Mouse (Mus musculus) heart, postnatal 25 days (tissue): ENCODE data around the gene Syt11. TPM values are rescaled to one million over a fixed set of nuclear protein-coding genes. Genes with fewer than 3 reads are reported as not detected.
A peak's percentile ranks its signal among the peaks of the same experiment; 100 is the strongest.
"Not testable (repeated sequence)": the region's sequence is repeated elsewhere in the genome, so short reads cannot be mapped to it uniquely, and the experiment has no call there.

Experiments
- DNase-seq: peaks from one replicate; pipeline ENCODE4 v3.0.0; 2022; ENCODE audit warnings: low spot score
- intact Hi-C: fragments of 180-260 bp; cut with DNase I; formaldehyde crosslinking; loops from one replicate; pipeline ENCODE4 v1.15.1; 2025
- total RNA-seq, 2 experiments: library from RNA; stranded (reverse); gene quantifications; 2 replicates each; pipeline ENCODE4 v1.2.3; 2021

The Syt11 gene
- total RNA-seq, 2 experiments from 2014 or later: 3.8 to 7.3 TPM

DNA sequence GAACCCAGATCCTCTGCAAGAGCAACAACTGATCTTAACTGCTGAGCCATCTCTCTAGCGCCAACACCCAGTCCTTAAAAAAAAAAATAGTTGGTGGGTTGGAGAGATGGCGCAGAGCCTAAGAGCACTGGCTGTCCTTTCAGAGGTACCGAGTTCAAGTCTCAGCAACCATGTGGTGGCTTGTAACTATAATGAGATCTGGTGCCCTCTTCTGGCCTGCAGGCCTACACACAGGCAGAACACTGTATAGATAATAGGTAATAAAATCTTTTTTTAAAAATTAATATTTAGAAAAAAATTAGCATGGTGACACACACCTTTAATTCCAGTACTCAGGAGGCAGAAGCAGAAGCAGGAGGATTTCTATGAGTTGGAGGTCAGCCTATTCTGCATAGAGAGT is 34.8 kb downstream of the Syt11 start:
- no peak for DNase-seq
- intact Hi-C loops: no loop called here

DNA sequence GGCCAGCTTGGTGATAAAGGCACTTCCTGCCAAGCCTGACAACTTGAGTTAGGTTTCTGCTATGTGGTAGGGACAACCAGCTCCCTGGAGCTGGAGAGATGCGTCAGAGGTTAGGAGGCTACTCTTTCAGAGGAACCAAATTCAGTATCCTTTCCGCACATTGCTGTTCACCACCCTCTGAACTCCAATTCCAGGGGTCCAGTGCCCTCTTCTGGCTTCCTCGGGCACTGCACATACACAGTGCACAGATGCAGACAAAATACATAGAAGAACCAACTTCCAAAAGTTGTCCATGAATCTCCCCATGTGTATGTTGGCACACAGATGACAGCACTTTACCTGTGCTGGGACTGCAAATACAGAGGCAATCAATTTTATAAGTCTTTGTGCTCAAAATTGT is 36.3 kb downstream of the Syt11 start:
- intact Hi-C loops: loop anchor here (1.0 to 5.0 kb wide), 3 partner anchors 60 to 146 kb away; partner anchors contain the start of gene Arhgef2
- peak; percentile 13 for DNase-seq

DNA sequence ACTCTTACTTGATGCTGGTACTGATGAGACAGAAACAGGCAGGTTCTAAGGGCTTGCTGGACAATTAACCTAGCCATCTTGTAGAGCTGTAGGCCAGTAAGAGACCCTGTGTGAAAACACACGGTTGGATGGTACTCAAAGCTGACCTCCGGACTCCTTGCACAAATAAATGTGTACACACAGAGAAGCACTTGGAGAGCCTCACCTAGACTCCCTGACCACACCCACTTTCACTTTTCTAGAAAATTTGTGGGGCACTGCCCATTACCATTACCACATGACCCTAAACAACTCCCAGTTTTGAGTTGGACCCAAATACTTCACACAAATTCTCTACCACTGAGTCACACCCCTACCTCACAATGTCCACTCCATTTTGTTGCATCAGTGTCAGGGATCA is 38.4 kb downstream of the Syt11 start:
- intact Hi-C loops: loop anchor here (5.0 kb wide), 1 partner anchor 129 kb away; the partner anchor contains the start of gene Arhgef2
- no peak for DNase-seq

DNA sequence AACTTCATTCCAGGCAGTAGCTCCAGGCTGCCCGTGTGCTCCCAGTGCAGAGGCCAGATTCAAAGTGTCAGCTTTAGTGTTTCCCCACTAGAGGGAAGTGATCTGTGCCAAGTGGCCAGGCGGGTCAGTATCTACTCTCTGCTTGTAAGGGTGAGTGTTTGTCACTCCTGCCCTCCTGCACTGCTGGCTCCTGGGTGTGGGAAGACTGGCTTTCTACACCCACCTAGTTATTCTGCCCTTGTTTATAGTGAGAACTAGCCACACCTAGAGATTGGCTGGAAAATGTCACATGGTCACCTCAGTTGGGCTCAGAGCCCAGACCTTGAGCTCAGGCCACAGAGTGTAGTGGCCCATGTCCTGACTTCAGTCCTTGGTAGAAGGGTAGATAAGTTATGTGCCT is 55.9 kb downstream of the Syt11 start:
- intact Hi-C loops: loop anchor here (2.0 kb wide), 1 partner anchor 32 kb away; no protein-coding TSS in a partner anchor
- peak; percentile 55 for DNase-seq

DNA sequence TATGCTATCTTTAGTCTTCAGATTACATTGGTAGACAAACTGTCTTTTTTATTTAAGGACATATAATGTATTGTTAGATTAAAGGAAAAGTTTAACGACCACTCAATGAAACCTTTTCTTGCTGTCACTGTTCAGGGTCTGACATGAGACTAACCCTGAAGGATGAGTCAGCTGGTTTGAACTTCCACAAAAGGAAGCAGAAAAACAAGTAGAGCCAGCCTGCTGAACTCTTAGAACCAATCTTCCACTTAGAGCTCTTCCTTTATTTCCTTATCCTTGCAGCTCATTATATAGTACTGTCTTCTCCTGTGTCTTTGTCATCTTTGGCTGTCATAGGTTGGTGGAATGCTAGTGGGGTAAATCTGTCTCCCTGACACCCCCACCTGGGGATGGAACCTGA is 57.1 kb downstream of the Syt11 start:
- no peak for DNase-seq
- intact Hi-C loops: loop anchor here (2.0 kb wide), 1 partner anchor 31 kb away; no protein-coding TSS in a partner anchor

DNA sequence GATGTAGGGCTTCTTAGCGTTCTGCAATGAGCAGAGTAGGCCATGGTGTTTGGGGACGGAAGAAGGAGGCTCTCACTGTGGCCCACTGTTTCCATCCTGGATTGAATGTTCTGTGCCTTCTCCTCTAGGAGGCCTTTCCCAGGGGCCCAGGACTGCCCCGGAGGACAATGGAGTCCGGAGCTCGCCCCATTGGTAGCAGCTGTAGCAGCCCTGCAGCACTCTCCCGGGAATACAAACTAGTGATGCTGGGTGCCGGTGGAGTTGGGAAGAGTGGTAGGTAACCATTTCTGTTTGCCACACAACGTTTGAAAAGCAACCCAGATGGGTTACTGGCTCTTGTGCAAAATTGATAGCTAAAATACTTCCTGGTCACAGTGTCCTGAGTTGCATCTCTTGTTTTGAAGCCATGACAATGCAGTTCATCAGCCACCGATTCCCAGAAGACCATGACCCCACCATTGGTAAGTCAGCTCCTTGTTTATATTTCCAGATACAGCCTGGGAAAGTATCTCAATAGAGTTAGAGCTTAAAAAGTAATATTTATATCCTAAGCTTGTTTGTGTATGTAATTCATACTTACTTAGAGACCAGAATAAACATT is 57.7 kb downstream of the Syt11 start:
- DNase-seq: peak; percentile 20

DNA sequence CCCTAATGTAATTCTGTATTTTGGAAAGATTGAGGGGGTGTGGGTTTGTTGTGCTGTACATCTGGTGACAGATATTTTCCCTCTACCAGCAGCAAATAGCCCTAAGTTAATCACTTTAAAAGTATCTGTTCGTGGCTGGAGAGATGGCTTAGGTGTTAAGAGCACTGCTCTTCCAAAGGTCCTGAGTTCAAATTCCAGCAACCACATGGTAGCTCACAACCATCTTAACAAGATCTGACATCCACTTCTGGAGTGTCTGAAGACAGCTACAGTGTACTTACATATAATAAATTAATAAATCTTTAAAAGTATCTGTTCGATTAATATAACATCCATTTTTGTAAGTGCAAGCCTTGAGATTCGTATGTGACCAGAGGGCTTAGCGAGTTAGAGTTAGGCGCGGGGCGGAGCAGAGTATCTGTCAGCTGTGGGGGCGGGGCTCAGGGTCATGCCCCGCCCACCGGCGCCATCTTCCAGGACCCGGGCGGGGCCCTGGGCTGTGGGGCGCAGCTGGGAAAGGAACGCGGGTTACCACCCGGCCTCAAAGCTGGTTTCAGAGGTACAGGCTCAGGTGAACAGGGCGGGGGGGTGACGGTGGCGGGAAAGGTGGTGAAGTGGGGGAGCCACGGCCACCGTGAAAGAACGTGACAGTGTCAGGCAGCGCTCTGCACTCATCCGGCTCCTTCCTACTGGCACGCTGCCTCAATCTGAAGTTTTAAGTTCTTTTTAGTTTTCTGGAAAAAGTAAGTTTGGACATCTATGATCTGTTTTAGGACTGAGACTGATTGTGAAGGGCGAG is 58.4 kb downstream of the Syt11 start, which contains the start of gene Rit1:
Rit1 (plus strand) TSS at position 440 of the 799 bp plus-strand sequence.
- intact Hi-C loops: no loop called here
- peak; percentile 72 for DNase-seq

More for the DNA sequence above, 57.7 kb downstream of the Syt11 start:
- intact Hi-C loops: no loop called here

DNA sequence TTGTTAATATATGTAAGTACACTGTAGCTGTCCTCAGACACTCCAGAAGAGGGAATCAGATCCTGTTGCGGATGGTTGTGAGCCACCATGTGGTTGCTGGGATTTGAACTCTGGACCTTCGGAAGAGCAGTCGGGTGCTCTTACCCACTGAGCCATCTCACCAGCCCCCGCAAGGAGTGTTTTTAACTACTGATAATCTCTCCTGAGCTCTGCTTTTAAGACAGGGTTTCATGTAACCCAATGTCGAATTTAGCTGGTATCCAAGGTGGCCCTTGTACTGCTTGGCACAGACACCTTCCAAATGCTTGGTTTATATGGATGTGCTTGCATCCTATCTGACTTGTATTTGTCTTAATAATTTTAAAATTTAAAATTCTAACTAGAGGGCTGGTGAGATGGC is 59.2 kb downstream of the Syt11 start:
- intact Hi-C loops, DNase-seq: not testable (repeated sequence)

DNA sequence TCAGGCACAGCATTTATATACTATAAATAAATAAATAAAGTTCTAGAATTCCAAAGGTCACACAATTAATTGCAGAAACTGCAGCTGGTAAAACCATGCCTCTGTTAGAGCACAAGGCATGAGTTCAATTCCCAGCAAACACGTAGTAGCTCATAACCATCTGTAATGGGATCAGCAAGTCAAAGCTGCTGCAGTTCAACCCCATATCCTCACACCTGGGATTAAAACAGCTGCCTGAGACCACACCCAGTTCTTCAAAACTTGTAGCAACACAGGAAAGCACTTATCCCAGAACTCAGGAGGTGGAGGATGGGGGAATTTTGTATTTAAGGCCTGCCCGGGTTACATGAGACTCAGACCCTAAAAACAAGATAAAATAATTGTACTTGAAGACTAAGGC is 60.2 kb downstream of the Syt11 start:
- no peak for DNase-seq
- intact Hi-C loops: no loop called here

DNA sequence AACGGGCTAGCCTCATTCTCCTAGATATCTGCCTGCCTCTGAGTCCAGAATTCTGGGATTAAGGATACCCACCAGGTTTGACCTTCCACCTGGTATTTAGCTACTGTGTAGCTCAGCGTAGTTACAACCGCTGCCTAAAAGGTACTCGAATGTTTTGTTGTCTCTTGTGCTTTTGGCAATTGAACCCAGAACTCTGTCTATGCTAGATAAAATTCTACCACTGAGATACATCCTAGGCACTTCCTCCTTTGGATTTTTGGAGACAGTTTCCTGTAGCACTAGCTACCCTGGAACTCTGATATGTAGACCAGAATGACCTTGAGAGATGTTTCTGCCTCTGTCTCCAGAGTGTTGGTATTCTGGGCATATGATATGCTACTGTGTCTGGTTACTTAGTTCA is 61.3 kb downstream of the Syt11 start:
- intact Hi-C loops: no loop called here
- DNase-seq: no peak

DNA sequence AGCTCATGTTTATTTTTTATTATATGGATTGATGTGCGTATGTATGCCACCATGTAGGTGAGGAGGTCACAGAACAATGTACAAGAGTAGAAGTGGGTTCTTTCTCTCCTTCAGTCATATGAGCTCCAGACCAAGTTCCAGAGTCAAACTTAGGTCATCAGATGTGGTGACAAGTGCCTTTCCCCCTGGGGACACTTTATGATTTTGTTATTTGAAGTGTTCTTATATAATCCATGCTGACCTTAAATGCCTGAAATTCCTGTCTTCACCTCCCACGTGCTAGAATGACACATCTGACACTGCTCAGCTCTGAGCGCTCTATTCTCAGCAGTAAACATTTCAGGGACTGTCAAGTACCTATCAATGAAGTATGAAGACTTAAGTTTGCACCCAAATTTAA is 73.7 kb downstream of the Syt11 start:
- intact Hi-C loops: no loop called here
- DNase-seq: no peak

DNA sequence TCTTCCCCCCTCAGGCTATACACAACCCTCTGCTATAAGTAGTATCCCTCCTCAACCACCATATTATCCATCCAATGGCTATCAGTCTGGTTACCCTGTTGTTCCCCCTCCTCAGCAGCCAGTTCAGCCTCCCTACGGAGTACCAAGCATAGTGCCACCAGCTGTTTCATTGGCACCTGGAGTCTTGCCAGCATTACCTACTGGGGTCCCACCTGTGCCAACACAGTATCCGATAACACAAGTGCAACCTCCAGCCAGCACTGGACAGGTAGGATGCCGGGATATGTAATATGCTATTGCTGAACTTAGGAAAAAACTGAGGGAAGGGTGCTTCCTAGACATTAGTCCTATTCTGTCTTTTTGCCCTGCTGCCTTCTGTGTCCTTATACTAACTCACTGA is 74.7 kb downstream of the Syt11 start:
- DNase-seq: no peak

DNA sequence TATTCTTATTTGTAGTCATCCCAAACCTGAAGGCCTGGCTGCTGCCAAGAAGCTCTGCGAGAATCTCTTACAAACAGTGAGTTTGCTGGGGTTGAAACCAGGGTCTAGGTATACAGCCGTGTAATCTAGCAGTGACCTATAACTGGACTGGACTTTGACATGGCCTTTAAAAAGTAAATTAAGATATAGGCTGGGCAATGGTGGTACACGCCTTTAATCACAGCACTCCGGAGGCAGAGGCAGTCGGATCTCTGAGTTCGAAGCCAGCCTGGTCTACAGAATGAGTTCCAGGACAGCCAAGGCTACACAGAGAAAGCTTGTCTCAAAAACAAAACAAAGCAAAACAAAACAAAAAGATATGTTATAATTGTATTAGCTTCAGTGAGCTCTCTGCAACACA is 76.1 kb downstream of the Syt11 start:
- intact Hi-C loops: no loop called here
- DNase-seq: no peak

More for the DNA sequence above, 74.7 kb downstream of the Syt11 start:
- intact Hi-C loops: no loop called here

DNA sequence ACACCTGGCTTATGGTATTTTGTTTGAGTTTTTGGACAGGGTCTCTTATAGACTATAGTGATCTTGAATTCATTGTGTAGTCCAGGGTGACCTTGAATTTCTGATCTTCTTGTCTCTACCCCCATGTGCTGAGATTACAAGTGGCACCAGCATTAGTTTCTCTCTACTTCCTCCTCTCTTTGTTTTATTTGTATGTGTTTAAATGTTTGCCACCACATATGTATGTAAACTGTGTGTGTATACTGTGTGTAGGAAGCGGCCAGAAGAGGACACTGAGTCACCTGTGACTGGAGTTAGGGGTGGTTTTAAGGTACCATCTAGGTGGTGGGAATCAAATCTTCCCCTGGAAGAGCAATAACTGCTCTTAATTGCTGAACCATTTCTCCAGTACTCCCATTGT is 76.9 kb downstream of the Syt11 start:
- no peak for DNase-seq
- intact Hi-C loops: no loop called here

DNA sequence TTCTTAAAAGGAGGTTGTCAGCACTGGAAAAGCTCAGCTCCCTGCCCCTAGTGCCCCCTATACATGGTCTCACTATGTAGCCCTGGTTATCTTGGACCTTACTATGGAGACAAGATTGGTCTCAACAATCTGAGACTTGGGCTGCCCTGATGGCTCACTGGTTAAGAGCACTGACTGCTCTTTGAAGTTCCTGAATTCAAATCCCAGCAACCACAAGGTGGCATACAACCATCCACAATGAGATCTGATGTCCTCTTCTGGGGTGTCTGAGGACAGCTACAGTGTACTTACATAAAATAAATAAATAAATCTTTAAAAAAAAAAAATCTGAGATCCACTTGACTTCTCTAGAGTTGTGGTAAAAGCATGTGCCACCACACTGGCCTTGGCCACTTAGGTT is 79.4 kb downstream of the Syt11 start:
- DNase-seq: no peak
- intact Hi-C loops: no loop called here

Other genes starting within 250 kb of the Syt11 start
- gene Mex3a, start 242.8 kb downstream of the Syt11 start, total RNA-seq: under 1 TPM; 0.39 to 0.61 TPM
- not detected for gene Rab25, start 226.9 kb downstream of the Syt11 start, total RNA-seq
- 10 to 100 TPM; 84.2 to 92.5 TPM for gene Lamtor2, start 222.1 kb downstream of the Syt11 start, total RNA-seq
- 10 to 100 TPM; 67.4 to 71.2 TPM for gene Ubqln4, start 221.4 kb downstream of the Syt11 start, total RNA-seq
- 10 to 100 TPM; 80.7 to 93.3 TPM for gene Ssr2, start 199.3 kb downstream of the Syt11 start, total RNA-seq
- 10 to 100 TPM; 42.6 to 51.8 TPM for gene Arhgef2, start 169.2 kb downstream of the Syt11 start, total RNA-seq
- gene Rxfp4, start 122.0 kb downstream of the Syt11 start, total RNA-seq: not detected
- gene Khdc4, start 89.4 kb downstream of the Syt11 start, total RNA-seq: 10 to 100 TPM; 27.1 to 28.8 TPM
- 10 to 100 TPM; 71.7 to 76.2 TPM for gene Rit1, start 58.3 kb downstream of the Syt11 start, total RNA-seq
- gene Gon4l, start 60.1 kb upstream of the Syt11 start, total RNA-seq: 10 to 100 TPM; 21.5 to 23.9 TPM
- gene Msto1, start 138.8 kb upstream of the Syt11 start, total RNA-seq: 10 to 100 TPM; 14.3 to 14.7 TPM
- gene Ash1l, start 175.5 kb upstream of the Syt11 start, total RNA-seq: 10 to 100 TPM; 32.0 to 37.0 TPM
- 100 to 1,000 TPM; 138 to 145 TPM for gene Dap3, start 176.0 kb upstream of the Syt11 start, total RNA-seq